Mouse (Mus musculus) monocyte, adult 5-6 weeks (primary cell): ENCODE data around the gene Ruvbl2. TPM values are rescaled to one million over a fixed set of nuclear protein-coding genes. Genes with fewer than 3 reads are reported as not detected.

Experiments
- total RNA-seq: library from RNA; stranded (forward); fragments of 200-1000, 200-491, 200-594 nt; gene quantifications from 3 replicates; pipeline ENCODE4 v1.2.3, GENCODE M21; 2017

The Ruvbl2 gene
- total RNA-seq, 1 experiment from 2014 or later, result 18.0 TPM

Other genes with a start within 250 kb of the Ruvbl2 start
- gene Ccdc155, start 233.2 kb downstream of the Ruvbl2 start, total RNA-seq, result 0.75 TPM in 1 of 3 replicates, not detected in the others
- 4.7 to 8.7 TPM (median 6.1 TPM) in 3 replicates for gene Dkkl1, start 225.9 kb downstream of the Ruvbl2 start, total RNA-seq
- 0.48 to 2.5 TPM (median 0.64 TPM) in 3 replicates for gene Tead2, start 222.3 kb downstream of the Ruvbl2 start, total RNA-seq
- gene Cd37, start 199.0 kb downstream of the Ruvbl2 start, total RNA-seq, result 112 to 185 TPM (median 125 TPM) in 3 replicates
- gene Slc6a16, start 197.0 kb downstream of the Ruvbl2 start, total RNA-seq, result 0.64 TPM in 1 of 3 replicates, not detected in the others
- not detected in 3 replicates for gene Slc6a21, start 160.6 kb downstream of the Ruvbl2 start, total RNA-seq
- gene Trpm4, start 104.3 kb downstream of the Ruvbl2 start, total RNA-seq, result 9.7 to 15.3 TPM (median 10.4 TPM) in 3 replicates
- gene Hrc, start 102.8 kb downstream of the Ruvbl2 start, total RNA-seq, result not detected in 3 replicates
- 0.19 TPM in 1 of 3 replicates, not detected in the others for gene Ppfia3, start 71.1 kb downstream of the Ruvbl2 start, total RNA-seq
- gene Lin7b, start 67.5 kb downstream of the Ruvbl2 start, total RNA-seq, result not detected in 3 replicates
- 293 to 444 TPM (median 324 TPM) in 3 replicates for gene Snrnp70, start 42.4 kb downstream of the Ruvbl2 start, total RNA-seq
- gene Kcna7, start 32.4 kb downstream of the Ruvbl2 start, total RNA-seq, result not detected in 3 replicates
- gene Ntf5, start 24.4 kb downstream of the Ruvbl2 start, total RNA-seq, result not detected in 3 replicates
- gene Lhb, start 17.3 kb downstream of the Ruvbl2 start, total RNA-seq, result not detected in 3 replicates
- 3.6 to 4.9 TPM (median 3.9 TPM) in 3 replicates for gene Gys1, start 3.3 kb downstream of the Ruvbl2 start, total RNA-seq
- 1,006 to 1,190 TPM (median 1,165 TPM) in 3 replicates for gene Ftl1, start 21.8 kb upstream of the Ruvbl2 start, total RNA-seq
- gene Bax, start 28.8 kb upstream of the Ruvbl2 start, total RNA-seq, result 36.4 to 55.8 TPM (median 38.5 TPM) in 3 replicates
- gene Tulp2, start 43.8 kb upstream of the Ruvbl2 start, total RNA-seq, result 3.2 TPM in 1 of 3 replicates, not detected in the others
- not detected in 3 replicates for gene Gm45808, start 48.7 kb upstream of the Ruvbl2 start, total RNA-seq
- gene Dhdh, start 50.7 kb upstream of the Ruvbl2 start, total RNA-seq, result 7.0 to 8.3 TPM (median 7.5 TPM) in 3 replicates
- gene Nucb1, start 72.3 kb upstream of the Ruvbl2 start, total RNA-seq, result 128 to 251 TPM (median 142 TPM) in 3 replicates
- 204 to 390 TPM (median 221 TPM) in 3 replicates for gene Ppp1r15a, start 88.2 kb upstream of the Ruvbl2 start, total RNA-seq
- 0.10 TPM in 1 of 3 replicates, not detected in the others for gene Plekha4, start 88.2 kb upstream of the Ruvbl2 start, total RNA-seq
- gene Hsd17b14, start 116.8 kb upstream of the Ruvbl2 start, total RNA-seq, result not detected in 3 replicates
- 5.1 to 21.4 TPM (median 11.9 TPM) in 3 replicates for gene Bcat2, start 132.1 kb upstream of the Ruvbl2 start, total RNA-seq
- gene Fgf21, start 177.4 kb upstream of the Ruvbl2 start, total RNA-seq, result not detected in 3 replicates
- gene Fut1, start 179.2 kb upstream of the Ruvbl2 start, total RNA-seq, result not detected in 3 replicates
- not detected in 3 replicates for gene Izumo1, start 183.7 kb upstream of the Ruvbl2 start, total RNA-seq
- 0.11 to 0.48 TPM in 2 of 3 replicates, not detected in the other for gene Rasip1, start 189.4 kb upstream of the Ruvbl2 start, total RNA-seq
- 0.19 TPM in 1 of 3 replicates, not detected in the others for gene Mamstr, start 201.9 kb upstream of the Ruvbl2 start, total RNA-seq
- gene Fut2, start 228.3 kb upstream of the Ruvbl2 start, total RNA-seq, result 1.4 TPM in 1 of 3 replicates, not detected in the others
- not detected in 3 replicates for gene Ntn5, start 245.9 kb upstream of the Ruvbl2 start, total RNA-seq